Mouse (Mus musculus) bone marrow macrophage, adult 2 months (primary cell): ENCODE data around the gene Zfp213.
"Not testable (repeated sequence)": the region's sequence is repeated elsewhere in the genome, so short reads cannot be mapped to it uniquely, and the experiment has no call there.

Experiments used
- CTCF ChIP-seq: IDR thresholded peaks from 2 replicates; pipeline ENCODE4 v1.5.1; 2012; ENCODE audit warnings: low read depth, mild to moderate bottlenecking, low read length, moderate library complexity
- POLR2A ChIP-seq: IDR thresholded peaks from 2 replicates; pipeline ENCODE4 v1.6.1; 2012; ENCODE audit warnings: mild to moderate bottlenecking, low read depth, low read length, borderline replicate concordance

DNA sequence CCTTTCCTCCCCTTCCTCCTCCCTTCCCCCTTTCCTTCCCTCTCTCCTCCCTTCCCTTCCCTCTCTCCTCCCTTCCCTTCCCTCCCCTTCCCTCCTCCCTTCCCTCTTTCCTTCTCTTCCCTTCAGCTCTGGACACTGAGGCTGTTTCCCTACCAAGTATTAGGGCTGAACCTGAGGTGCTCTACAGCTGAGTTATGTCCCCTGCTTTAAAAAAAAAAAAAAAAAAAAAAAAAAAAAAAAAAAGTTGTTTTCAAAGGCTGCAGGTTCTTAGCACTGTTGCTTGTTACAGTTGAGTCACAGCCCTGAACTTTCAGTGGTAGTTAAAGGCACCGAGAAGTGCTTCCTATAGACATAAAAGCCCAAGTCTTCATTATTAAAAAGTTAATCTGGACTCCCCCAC, 32.6 kb downstream of the Zfp213 start:
- not testable (repeated sequence) for TF ChIP-seq CTCF, POLR2A
